Mouse (Mus musculus) kidney, adult 2 months (tissue): ENCODE measurements around the gene Mms19.

Experiments used
- CTCF ChIP-seq: fragments of 200-500 bp; conservative IDR thresholded peaks from 2 replicates; pipeline ENCODE4 v1.5.1; 2011; ENCODE audit warnings: low read depth, mild to moderate bottlenecking, control low read depth, low read length, moderate library complexity, mixed read lengths; ENCODE audit not compliant: insufficient read depth, insufficient read length
- POLR2A ChIP-seq: fragments of 200-500 bp; IDR thresholded peaks from one replicate; pipeline ENCODE4 v1.6.1; 2011; ENCODE audit warnings: low read depth, low read length, control low read depth

DNA sequence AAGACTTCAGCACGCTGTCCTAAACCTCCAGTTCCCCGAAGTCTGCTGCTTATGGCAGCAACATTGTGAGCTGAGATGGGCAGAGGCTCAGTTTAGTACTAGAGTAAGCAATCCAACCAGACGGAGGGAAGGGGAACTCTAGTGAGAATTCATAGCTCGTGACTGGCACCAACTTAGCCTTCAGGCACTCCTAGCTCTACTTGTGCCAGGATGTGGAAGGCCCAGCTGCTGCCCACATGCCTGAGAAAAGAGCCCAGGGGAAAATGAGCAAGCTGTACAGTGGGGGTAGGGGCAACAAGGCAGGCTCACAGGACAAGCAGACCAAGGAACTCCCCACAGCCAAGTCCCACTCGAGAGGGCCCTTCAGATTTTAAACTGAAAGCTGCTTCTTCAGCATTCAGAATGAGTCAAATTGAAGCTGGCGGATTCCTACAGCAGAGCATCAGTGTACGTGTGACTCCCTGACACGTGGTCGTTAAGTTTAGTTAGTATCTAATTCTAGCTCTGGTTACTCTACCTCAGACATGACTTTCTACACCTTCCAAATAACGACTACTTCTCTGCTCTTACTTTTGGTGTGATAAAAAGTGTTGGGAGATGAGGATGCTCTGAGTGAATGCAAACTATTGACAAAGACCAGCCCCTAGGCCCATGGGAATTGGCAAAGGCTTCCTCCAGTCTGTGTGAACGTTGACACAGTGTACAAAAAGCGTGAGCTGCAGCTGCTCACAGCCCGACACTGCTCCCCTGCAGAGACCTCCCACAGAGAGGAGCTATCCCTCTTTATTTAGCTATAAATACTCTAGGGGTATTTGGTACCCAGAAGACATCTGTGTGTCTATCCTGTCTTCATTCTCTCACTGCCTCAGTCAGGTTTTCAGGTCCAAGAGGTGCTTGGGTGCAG, 6.8 kb downstream of the Mms19 start:
- TF ChIP-seq CTCF (no peak), POLR2A (no peak)
